Mouse (Mus musculus) spleen, adult 2 months (tissue): ENCODE data around the gene Gm7073. TPM values are rescaled to one million over a fixed set of nuclear protein-coding genes. Genes with fewer than 3 reads are reported as not detected.

Source experiments
- DNase-seq, 2 experiments: peaks; one replicate each; pipeline versions ENCODE4 v3.0.0 to v3.0.0-alpha.2; 2012 to 2021; ENCODE audit warnings: low spot score in 2 of 2, low read depth in 1 of 2
- H3K27ac ChIP-seq: fragments of 200-500 bp; 2 replicates; pipeline ENCODE4 v1.5.1; 2012; ENCODE audit warnings: low read length, inconsistent platforms; ENCODE audit not compliant: insufficient read depth
- H3K27me3 ChIP-seq: fragments of 200-500 bp; 2 replicates; pipeline ENCODE4 v1.6.1; 2012; ENCODE audit warnings: mild to moderate bottlenecking, moderate library complexity, low read length, inconsistent platforms; ENCODE audit not compliant: control insufficient read depth, insufficient read depth
- H3K36me3 ChIP-seq: fragments of 200-500 bp; 2 replicates; pipeline ENCODE4 v1.6.1; 2012; ENCODE audit warnings: mild to moderate bottlenecking, low read length, inconsistent platforms; ENCODE audit not compliant: control insufficient read depth, insufficient read depth
- H3K4me1 ChIP-seq: fragments of 200-500 bp; 2 replicates; pipeline ENCODE4 v1.6.1; 2011; ENCODE audit warnings: inconsistent platforms; ENCODE audit not compliant: control insufficient read depth, insufficient read depth, insufficient read length
- H3K4me3 ChIP-seq: fragments of 200-500 bp; 2 replicates; pipeline ENCODE4 v1.5.1; 2011; ENCODE audit warnings: mild to moderate bottlenecking, inconsistent platforms; ENCODE audit not compliant: insufficient read depth, insufficient read length; ENCODE audit errors: extremely low read depth
- CTCF ChIP-seq: fragments of 200-500 bp; IDR thresholded peaks from 2 replicates; pipeline ENCODE4 v1.5.1; 2011; ENCODE audit warnings: mild to moderate bottlenecking, inconsistent platforms; ENCODE audit not compliant: insufficient read depth, insufficient read length, insufficient replicate concordance; ENCODE audit errors: extremely low read depth
- POLR2A ChIP-seq: fragments of 200-500 bp; IDR thresholded peaks from 2 replicates; pipeline ENCODE4 v1.6.1; 2011; ENCODE audit warnings: low read depth, low read length, inconsistent platforms
- WGBS: fragments of 180-500 bp; shearing (Covaris S2); methylation state at CpG from one replicate; pipeline ENCODE4 v1.1.7; 2018; 5-methylcytosine and 5-hydroxymethylcytosine counted together
- polyA plus RNA-seq: library from polyadenylated mRNA; depleted of rRNA; stranded (reverse); fragments of >200 nt; gene quantifications from 2 replicates; pipeline ENCODE4 v1.2.3, GENCODE M21; 2012; rRNA removed

Gene Gm7073
- polyA plus RNA-seq, 1 experiment: not detected

GRCm38 (mm10) chrX:60386852-60387251 is 152.2 kb downstream of the Gm7073 start:
- 72% methylated on average over 1 of the region's 1 CpGs for WGBS
- Histone ChIP-seq H3K27me3 (no peaks in the 10 kb centered on the region), H3K27ac (no peak overlapping the region), H3K36me3 (no peaks in the 10 kb centered on the region), H3K4me1 (no peaks in the 10 kb centered on the region), H3K4me3 (no peak overlapping the region)
- no peak for DNase-seq
- TF ChIP-seq CTCF (no peak), POLR2A (no peak)

Other genes starting within 250 kb of the Gm7073 start
- gene Atp11c, start 53.4 kb upstream of the Gm7073 start, polyA plus RNA-seq: 3.2 and 3.5 TPM in 2 replicates